Mouse (Mus musculus): ENCODE results near the gene Retnla.

Gene Retnla

GRCm38 (mm10) chr16:48842266-48842665 is at the start of gene Retnla:
TSS of gene Retnla (plus strand) at chr16:48842551.
- no peak for DNase-seq (ENCODE audit: low read depth, low spot score)

- no peak for DNase-seq (ENCODE audit: low read depth, low spot score)
These were observed 44.1 kb upstream of the Retnla start for GRCm38 (mm10) chr16:48798285-48798684.

GRCm38 (mm10) chr16:48799470-48799869 is 42.9 kb upstream of the Retnla start:
- no peak for DNase-seq (ENCODE audit: low read depth, low spot score)

GRCm38 (mm10) chr16:48800906-48801305 is 41.4 kb upstream of the Retnla start:
- no peak for DNase-seq (ENCODE audit: low read depth, low spot score)

GRCm38 (mm10) chr16:48805412-48805811 is 36.9 kb upstream of the Retnla start:
- DNase-seq (ENCODE audit: low read depth, low spot score), result no peak

GRCm38 (mm10) chr16:48806521-48806920 is 35.8 kb upstream of the Retnla start:
- DNase-seq (ENCODE audit: low read depth, low spot score), result no peak

- DNase-seq (ENCODE audit: low read depth, low spot score), result peak; percentile 43
These were observed 33.0 kb upstream of the Retnla start for GRCm38 (mm10) chr16:48809374-48809773.

- DNase-seq (ENCODE audit: low read depth, low spot score), result no peak
These were observed 30.4 kb upstream of the Retnla start for GRCm38 (mm10) chr16:48811881-48812436.

- no peak for DNase-seq (ENCODE audit: low read depth, low spot score)
These were observed 25.7 kb upstream of the Retnla start, which contains the start of gene Retnlb for GRCm38 (mm10) chr16:48816695-48817094. TSS of gene Retnlb (plus strand) at chr16:48816856.

GRCm38 (mm10) chr16:48818524-48818923 is 23.8 kb upstream of the Retnla start:
- no peak for DNase-seq (ENCODE audit: low read depth, low spot score)

- DNase-seq (ENCODE audit: low read depth, low spot score), result no peak
These were observed 15.9 kb upstream of the Retnla start for GRCm38 (mm10) chr16:48826474-48826873.

- peak; percentile 34 for DNase-seq (ENCODE audit: low read depth, low spot score)
These were observed 14.7 kb upstream of the Retnla start for GRCm38 (mm10) chr16:48827625-48828024.

GRCm38 (mm10) chr16:48829060-48829459 is 13.3 kb upstream of the Retnla start:
- no peak for DNase-seq (ENCODE audit: low read depth, low spot score)

GRCm38 (mm10) chr16:48832055-48832454 is 10.3 kb upstream of the Retnla start:
- no peak for DNase-seq (ENCODE audit: low read depth, low spot score)

- DNase-seq (ENCODE audit: low read depth, low spot score), result peak; percentile 30
These were observed 8.7 kb upstream of the Retnla start for GRCm38 (mm10) chr16:48833626-48834025.

GRCm38 (mm10) chr16:48843671-48844386 is 1.5 kb downstream of the Retnla start:
- no peak for DNase-seq (ENCODE audit: low read depth, low spot score)

GRCm38 (mm10) chr16:48865004-48865403 is 22.7 kb downstream of the Retnla start:
- peak; percentile 35 for DNase-seq (ENCODE audit: low read depth, low spot score)

- no peak for DNase-seq (ENCODE audit: low read depth, low spot score)
These were observed 25.3 kb downstream of the Retnla start for GRCm38 (mm10) chr16:48867690-48868089.

- DNase-seq (ENCODE audit: low read depth, low spot score), result peak; percentile 69
These were observed 26.3 kb downstream of the Retnla start for GRCm38 (mm10) chr16:48868663-48869062.

- DNase-seq (ENCODE audit: low read depth, low spot score), result no peak
These were observed 27.3 kb downstream of the Retnla start for GRCm38 (mm10) chr16:48869671-48870070.

GRCm38 (mm10) chr16:48871754-48872153 is 29.4 kb downstream of the Retnla start:
- no peak for DNase-seq (ENCODE audit: low read depth, low spot score)

GRCm38 (mm10) chr16:48872321-48872720 is 30.0 kb downstream of the Retnla start, which contains the start of gene Retnlg:
TSS of gene Retnlg (plus strand) at chr16:48872621.
- DNase-seq (ENCODE audit: low read depth, low spot score), result no peak

- no peak for DNase-seq (ENCODE audit: low read depth, low spot score)
These were observed 48.4 kb downstream of the Retnla start for GRCm38 (mm10) chr16:48890733-48891132.

All from A20 (cell line).